Comparison of ENCODE assay signal across 31 mouse cellular contexts in genomic region chr7:12993148-12993547, GRCm38 (mm10). TPM values are rescaled to one million over a fixed set of nuclear protein-coding genes. Genes with fewer than 3 reads are reported as not detected.
"Had no signal": no experiment of that assay in that cellular context is flagged by ENCODE, and none has a peak within 500 bp of the region (broad histone marks: within the 10 kb centered on the region; RNA-seq: fewer than 3 reads in every experiment).

No protein-coding gene starts in this region.

- H3K36me3 ChIP-seq: embryonic facial prominence, embryonic 10.5 days; embryonic facial prominence, embryonic 12.5 days; embryonic facial prominence, embryonic 13.5 days; embryonic facial prominence, embryonic 15.5 days; forebrain, embryonic 10.5 days; forebrain, embryonic 12.5 days; forebrain, embryonic 15.5 days had no signal

- H3K9me3 ChIP-seq: embryonic facial prominence, embryonic 10.5 days; embryonic facial prominence, embryonic 12.5 days; embryonic facial prominence, embryonic 13.5 days; embryonic facial prominence, embryonic 15.5 days; forebrain, embryonic 12.5 days; forebrain, embryonic 13.5 days; forebrain, embryonic 15.5 days had no signal

- H3K4me2 ChIP-seq: embryonic facial prominence, embryonic 12.5 days; embryonic facial prominence, embryonic 13.5 days; embryonic facial prominence, embryonic 15.5 days; forebrain, embryonic 12.5 days; forebrain, embryonic 13.5 days; forebrain, embryonic 15.5 days had no signal

- H3K27me3 ChIP-seq: embryonic facial prominence, embryonic 12.5 days; embryonic facial prominence, embryonic 13.5 days; embryonic facial prominence, embryonic 15.5 days; forebrain, embryonic 13.5 days; forebrain, embryonic 15.5 days had no signal

- H3K4me3 ChIP-seq: embryonic facial prominence, embryonic 10.5 days; embryonic facial prominence, embryonic 12.5 days; embryonic facial prominence, embryonic 13.5 days; embryonic facial prominence, embryonic 15.5 days; erythroblast, embryonic 14.5 days; forebrain, embryonic 10.5 days; forebrain, embryonic 12.5 days; forebrain, embryonic 13.5 days; forebrain, embryonic 15.5 days; gastrocnemius, adult 2 months; heart, adult 2 months had no signal

- H3K27ac ChIP-seq: embryonic facial prominence, embryonic 10.5 days; embryonic facial prominence, embryonic 12.5 days; embryonic facial prominence, embryonic 13.5 days; embryonic facial prominence, embryonic 15.5 days; forebrain, embryonic 10.5 days; forebrain, embryonic 12.5 days; forebrain, embryonic 13.5 days; forebrain, embryonic 15.5 days; gastrocnemius, adult 2 months; heart, adult 2 months had no signal

- DNase-seq: cerebellum, adult 9-11 months; cerebellum, postnatal 10 days; cerebellum, postnatal 14 days; cerebellum, postnatal 25 days; cerebellum, postnatal 36 days; embryo, embryonic 11 days; forebrain, postnatal 0 days; gastrocnemius, adult 2 months; gastrocnemius, postnatal 10 days; gastrocnemius, postnatal 14 days; gastrocnemius, postnatal 25 days; gastrocnemius, postnatal 36 days; heart, adult 11 months; heart, adult 18-20 months; heart, adult 2 months had no signal

- ATAC-seq: forebrain, embryonic 13.5 days; forebrain, embryonic 14.5 days; forebrain, embryonic 15.5 days; forebrain, embryonic 16.5 days; forebrain, postnatal 0 days had no signal

- H3K9ac ChIP-seq: embryonic facial prominence, embryonic 12.5 days; embryonic facial prominence, embryonic 13.5 days; embryonic facial prominence, embryonic 15.5 days; forebrain, embryonic 12.5 days; forebrain, embryonic 13.5 days; forebrain, embryonic 15.5 days; forebrain, postnatal 0 days had no signal

- H3K4me1 ChIP-seq: embryonic facial prominence, embryonic 10.5 days; embryonic facial prominence, embryonic 12.5 days; embryonic facial prominence, embryonic 13.5 days; embryonic facial prominence, embryonic 15.5 days; forebrain, embryonic 10.5 days; forebrain, embryonic 12.5 days; forebrain, embryonic 13.5 days; forebrain, embryonic 15.5 days had no signal

RNA-seq across cellular contexts. Expression of gene Slc27a5, which starts 4.8 kb away (rescaled TPM):
- total RNA-seq: common myeloid progenitor, adult 5-6 weeks; gastrocnemius, postnatal 14 days; gastrocnemius, postnatal 25 days; gastrocnemius, postnatal 36 days; granulocyte monocyte progenitor cell, adult 5-6 weeks; heart, adult 18-20 months; heart, adult 2 months; heart, adult 8-10 months had no signal
- polyA plus RNA-seq: embryonic facial prominence, embryonic 10.5 days; embryonic facial prominence, embryonic 11.5 days; embryonic facial prominence, embryonic 12.5 days; embryonic facial prominence, embryonic 14.5 days; erythroblast, embryonic 14.5 days; forebrain, embryonic 10.5 days had no signal
